Mouse (Mus musculus) CD4-positive naive resting alpha-beta T cell, adult 57 days (primary cell): ENCODE measurements around the gene Nbeal2. TPM values are rescaled to one million over a fixed set of nuclear protein-coding genes. Genes with fewer than 3 reads are reported as not detected.

Experiments
- total RNA-seq: library from RNA; stranded (reverse); gene quantifications from one replicate; pipeline ENCODE4 v1.2.4, GENCODE M21; 2023

Nbeal2 gene
- total RNA-seq, result 81.3 TPM

DNA sequence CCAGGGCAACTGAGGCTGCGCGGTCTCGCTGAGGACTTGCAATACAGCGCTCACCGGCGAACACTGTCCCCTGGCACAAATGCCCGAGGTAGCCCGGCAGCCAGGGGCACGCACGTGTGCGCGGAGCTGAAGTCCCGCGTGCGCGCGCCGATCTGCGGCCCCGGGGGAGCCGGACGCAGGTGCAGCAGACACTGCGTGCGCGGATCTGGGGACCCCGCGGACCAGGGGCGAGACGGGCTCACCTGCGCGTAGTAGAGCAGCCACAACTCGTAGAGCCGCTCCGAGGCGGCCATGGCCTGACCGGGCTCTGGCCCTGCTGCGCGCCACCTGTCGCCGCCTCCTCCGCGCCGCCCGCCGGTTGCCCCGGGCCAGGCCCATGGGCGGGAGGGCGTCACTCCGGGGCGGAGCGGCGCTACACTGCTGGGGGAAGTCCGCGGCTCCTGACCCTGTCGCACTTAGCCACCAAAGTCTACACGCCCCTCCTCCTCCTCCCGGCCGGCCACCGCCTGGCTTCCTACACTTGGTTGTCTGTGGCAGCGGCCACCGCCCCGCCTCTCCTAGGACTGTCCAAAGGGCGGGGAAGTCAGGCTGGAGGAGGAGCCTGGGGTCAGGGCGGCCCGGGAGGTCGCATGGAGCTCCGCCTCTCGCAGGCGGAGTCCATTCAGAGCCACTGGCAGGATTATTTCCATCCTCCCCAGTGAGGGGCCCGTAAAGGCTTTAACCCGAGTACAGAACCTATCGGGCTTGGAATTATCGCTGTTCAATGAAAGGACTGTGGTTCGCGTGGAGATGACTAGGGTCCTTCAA lies at the start of gene Nbeal2:
Nbeal2 (minus strand) TSS at position 507 of the 807 bp plus-strand sequence.

DNA sequence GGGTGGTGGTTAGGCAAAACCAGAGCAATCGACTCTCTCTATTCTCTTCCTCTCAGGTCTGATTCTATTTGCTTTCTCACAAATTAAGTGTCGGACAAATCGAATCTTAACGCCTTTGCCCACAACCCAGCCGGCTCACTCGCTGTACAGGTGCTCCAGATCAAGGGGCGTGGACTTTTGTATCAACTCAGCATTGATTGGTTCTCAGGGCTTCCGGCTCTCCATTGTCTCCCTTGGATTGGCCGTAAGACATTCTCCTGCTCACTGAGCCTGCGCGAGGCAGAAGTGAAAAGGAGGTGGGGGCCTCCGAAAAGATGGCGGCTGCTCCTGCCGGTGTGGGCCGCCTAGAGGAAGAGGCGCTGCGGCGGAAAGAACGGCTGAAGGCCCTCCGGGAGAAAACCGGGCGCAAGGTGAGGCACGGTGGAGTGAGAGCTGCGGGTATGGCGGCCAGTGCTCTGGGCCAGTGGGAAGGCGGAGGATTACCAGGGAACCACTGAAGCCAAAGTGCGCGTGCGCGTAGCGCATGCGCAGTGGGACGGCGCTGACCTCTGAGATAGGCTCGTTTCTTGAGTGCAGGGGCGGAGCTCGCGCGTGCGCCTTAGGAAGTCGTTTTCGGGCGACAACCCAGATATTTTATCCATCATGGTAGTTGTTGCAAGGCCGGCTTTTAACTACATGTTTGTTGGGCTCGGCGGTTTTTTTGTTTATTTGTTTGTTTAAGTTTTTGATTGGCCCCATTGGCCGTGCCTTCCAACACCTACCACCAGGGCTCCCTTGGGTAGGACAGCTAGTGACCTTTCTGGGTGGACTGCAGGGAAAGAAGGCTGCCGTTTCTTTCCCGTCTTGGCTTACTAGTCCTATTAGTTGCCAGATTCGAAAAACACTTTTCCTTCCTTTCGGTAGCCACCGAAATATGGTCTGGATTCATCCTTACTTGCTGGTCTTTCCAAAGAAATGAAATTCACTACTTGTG lies 2.6 kb upstream of the Nbeal2 start, which contains the start of gene Ccdc12:
Ccdc12 (plus strand) TSS at position 255 of the 973 bp plus-strand sequence.

DNA sequence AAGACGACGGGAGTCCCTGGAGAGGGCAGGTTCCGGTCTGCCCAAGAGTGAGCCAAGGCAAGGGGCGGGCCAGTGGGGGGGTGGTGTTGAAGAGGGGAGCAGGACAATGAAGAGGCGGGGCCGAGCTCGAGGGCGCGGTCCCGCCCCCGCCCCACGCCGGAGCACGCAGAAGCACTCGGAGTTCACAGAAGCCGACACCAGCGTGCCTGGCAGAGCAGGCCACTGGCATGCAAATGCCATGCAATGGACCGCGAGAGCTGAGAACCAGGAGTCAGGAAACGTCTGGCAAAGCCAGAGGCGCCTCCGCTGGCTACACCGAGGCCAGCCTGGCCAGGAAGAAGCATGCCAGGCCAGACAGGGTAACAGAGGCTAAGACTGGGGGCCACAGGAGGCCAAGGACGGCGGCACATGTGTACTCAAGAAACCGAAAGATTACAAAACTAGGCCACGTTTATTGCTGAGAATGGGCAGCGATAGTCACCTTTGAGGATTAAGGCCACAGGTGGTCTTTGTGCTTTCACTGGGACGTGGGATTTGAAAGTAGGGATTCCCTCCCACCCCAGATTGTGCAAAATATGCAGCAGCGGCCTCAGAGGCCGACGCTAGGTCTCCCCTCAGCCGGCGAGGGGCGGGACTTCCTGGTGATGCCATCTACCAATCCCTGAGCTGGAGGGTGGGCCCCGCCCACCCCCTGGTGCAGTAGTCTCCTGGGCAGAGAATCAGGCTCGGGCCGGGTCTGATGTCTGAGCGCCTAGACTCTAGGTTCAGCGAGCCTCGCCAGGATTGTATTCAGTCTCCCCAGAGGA lies 29.4 kb downstream of the Nbeal2 start, which contains the start of gene Nradd:
Nradd (minus strand) TSS at position 92 of the 806 bp plus-strand sequence.

Other genes starting within 250 kb of the Nbeal2 start
- 64.4 TPM for gene Ptpn23, start 245.9 kb downstream of the Nbeal2 start, total RNA-seq
- 5.6 TPM for gene Ngp, start 234.4 kb downstream of the Nbeal2 start, total RNA-seq
- gene Klhl18, start 177.5 kb downstream of the Nbeal2 start, total RNA-seq, result 35.7 TPM
- gene Kif9, start 177.2 kb downstream of the Nbeal2 start, total RNA-seq, result 0.27 TPM
- 134 TPM for gene Setd2, start 121.6 kb downstream of the Nbeal2 start, total RNA-seq
- 5.7 TPM for gene Nradd, start 29.7 kb downstream of the Nbeal2 start, total RNA-seq
- 83.5 TPM for gene Ccdc12, start 2.3 kb upstream of the Nbeal2 start, total RNA-seq
- gene Myl3, start 87.7 kb upstream of the Nbeal2 start, total RNA-seq, result not detected
- gene Pth1r, start 93.0 kb upstream of the Nbeal2 start, total RNA-seq, result not detected
- gene Prss42, start 144.0 kb upstream of the Nbeal2 start, total RNA-seq, result not detected
- not detected for gene Prss44, start 159.8 kb upstream of the Nbeal2 start, total RNA-seq
- not detected for gene Prss43, start 172.5 kb upstream of the Nbeal2 start, total RNA-seq
- not detected for gene Prss45, start 180.4 kb upstream of the Nbeal2 start, total RNA-seq
- not detected for gene Prss46, start 190.3 kb upstream of the Nbeal2 start, total RNA-seq
- not detected for gene Prss50, start 203.8 kb upstream of the Nbeal2 start, total RNA-seq
- gene Als2cl, start 225.7 kb upstream of the Nbeal2 start, total RNA-seq, result 526 TPM
- gene Tmie, start 226.0 kb upstream of the Nbeal2 start, total RNA-seq, result 29.7 TPM